Mouse (Mus musculus) E14TG2a.4 (cell line): ENCODE results near the gene Pdzrn4.

Source experiments
- H3K27me3 ChIP-seq: 2 replicates; pipeline ENCODE4 v1.6.1; 2014; ENCODE audit warnings: low read length, control low read depth; ENCODE audit not compliant: insufficient read depth
- H3K36me3 ChIP-seq: 2 replicates; pipeline ENCODE4 v1.6.1; 2014; ENCODE audit warnings: low read length, control low read depth; ENCODE audit not compliant: insufficient read depth
- H3K4me1 ChIP-seq: replicated peaks from 2 replicates; pipeline ENCODE4 v1.6.1; 2014; ENCODE audit warnings: low read depth, low read length, control low read depth
- H3K4me3 ChIP-seq: replicated peaks from 2 replicates; pipeline ENCODE4 v1.5.1; 2014; ENCODE audit warnings: mild to moderate bottlenecking, low read length
- H3K9me3 ChIP-seq: 2 replicates; pipeline ENCODE4 v1.6.1; 2014; ENCODE audit warnings: low read length, control low read depth
- CTCF ChIP-seq: conservative IDR thresholded peaks from 2 replicates; pipeline ENCODE4 v1.5.1; 2014; ENCODE audit warnings: low read length
- NANOG ChIP-seq: IDR thresholded peaks from 2 replicates; pipeline ENCODE4 v1.6.1; 2014; ENCODE audit warnings: borderline replicate concordance, low read length, mixed read lengths
- POU5F1 ChIP-seq: IDR thresholded peaks from 2 replicates; pipeline ENCODE4 v1.6.1; 2014; ENCODE audit warnings: low read length, borderline replicate concordance

The Pdzrn4 gene

GRCm38 (mm10) chr15:92449112-92449511, 52.4 kb downstream of the Pdzrn4 start:
- Histone ChIP-seq H3K4me3 (no peak overlapping the region), H3K36me3 (no peaks in the 10 kb centered on the region), H3K9me3 (no peaks in the 10 kb centered on the region), H3K4me1 (no peaks in the 10 kb centered on the region), H3K27me3 (no peaks in the 10 kb centered on the region)
- TF ChIP-seq POU5F1 (no peak), NANOG (no peak), CTCF (no peak)

GRCm38 (mm10) chr15:92452620-92453019, 55.9 kb downstream of the Pdzrn4 start:
- TF ChIP-seq CTCF: no peak
- no peak for TF ChIP-seq NANOG
- TF ChIP-seq POU5F1: no peak
- Histone ChIP-seq H3K4me1 (no peaks in the 10 kb centered on the region), H3K9me3 (no peaks in the 10 kb centered on the region), H3K36me3 (no peaks in the 10 kb centered on the region), H3K27me3 (no peaks in the 10 kb centered on the region), H3K4me3 (no peak overlapping the region)

GRCm38 (mm10) chr15:92482198-92482597, 85.5 kb downstream of the Pdzrn4 start:
- Histone ChIP-seq H3K36me3 (no peaks in the 10 kb centered on the region), H3K9me3 (peaks cover 13% of the 10 kb centered on the region), H3K4me3 (no peak overlapping the region), H3K27me3 (no peaks in the 10 kb centered on the region), H3K4me1 (no peaks in the 10 kb centered on the region)
- no peak for TF ChIP-seq NANOG
- TF ChIP-seq POU5F1: no peak
- TF ChIP-seq CTCF: no peak

- TF ChIP-seq POU5F1: no peak
- no peak for TF ChIP-seq CTCF
These were observed 94.7 kb downstream of the Pdzrn4 start for GRCm38 (mm10) chr15:92491376-92491775.

GRCm38 (mm10) chr15:92495465-92496174, 98.9 kb downstream of the Pdzrn4 start:
- Histone ChIP-seq H3K4me3 (no peak overlapping the region), H3K4me1 (0 out of 2 replicates have a peak, but pooled peaks cover 2% of the 10 kb centered on the region), H3K9me3 (no peaks in the 10 kb centered on the region; the same call in 1 of the 2 replicates), H3K36me3 (no peaks in the 10 kb centered on the region), H3K27me3 (no peaks in the 10 kb centered on the region)
- TF ChIP-seq POU5F1: no peak
- no peak for TF ChIP-seq NANOG
- no peak for TF ChIP-seq CTCF

More at GRCm38 (mm10) chr15:92491376-92491775, 94.7 kb downstream of the Pdzrn4 start:
- Histone ChIP-seq H3K9me3 (no peaks in the 10 kb centered on the region; the same call in 1 of the 2 replicates), H3K36me3 (no peaks in the 10 kb centered on the region), H3K4me3 (no peak overlapping the region), H3K4me1 (0 out of 2 replicates have a peak, but pooled peaks cover under 1% of the 10 kb centered on the region), H3K27me3 (no peaks in the 10 kb centered on the region)

GRCm38 (mm10) chr15:92500276-92500838, 103.7 kb downstream of the Pdzrn4 start:
- Histone ChIP-seq H3K9me3 (no peaks in the 10 kb centered on the region), H3K4me3 (no peak overlapping the region), H3K27me3 (no peaks in the 10 kb centered on the region), H3K36me3 (no peaks in the 10 kb centered on the region), H3K4me1 (0 out of 2 replicates have a peak, but pooled peaks cover 2% of the 10 kb centered on the region)
- no peak for TF ChIP-seq NANOG
- no peak for TF ChIP-seq POU5F1
- TF ChIP-seq CTCF: no peak

GRCm38 (mm10) chr15:92502797-92503196, 106.1 kb downstream of the Pdzrn4 start:
- no peaks in the 10 kb centered on the region for H3K9me3 ChIP-seq
- H3K27me3 ChIP-seq: no peaks in the 10 kb centered on the region
- no peak for TF ChIP-seq NANOG
- TF ChIP-seq CTCF: no peak
- no peak for TF ChIP-seq POU5F1
- no peaks in the 10 kb centered on the region for H3K36me3 ChIP-seq
- no peak overlapping the region for H3K4me3 ChIP-seq
- H3K4me1 ChIP-seq: no peaks in the 10 kb centered on the region

GRCm38 (mm10) chr15:92509372-92509771, 112.7 kb downstream of the Pdzrn4 start:
- Histone ChIP-seq H3K27me3 (no peaks in the 10 kb centered on the region), H3K4me1 (no peaks in the 10 kb centered on the region), H3K4me3 (no peak overlapping the region), H3K36me3 (no peaks in the 10 kb centered on the region), H3K9me3 (no peaks in the 10 kb centered on the region)
- TF ChIP-seq NANOG: no peak
- no peak for TF ChIP-seq CTCF
- no peak for TF ChIP-seq POU5F1

- Histone ChIP-seq H3K4me1 (no peaks in the 10 kb centered on the region), H3K27me3 (no peaks in the 10 kb centered on the region), H3K36me3 (no peaks in the 10 kb centered on the region), H3K4me3 (no peak overlapping the region), H3K9me3 (no peaks in the 10 kb centered on the region)
- TF ChIP-seq CTCF (no peak), NANOG (no peak), POU5F1 (no peak)
These were observed 119.0 kb downstream of the Pdzrn4 start for GRCm38 (mm10) chr15:92515651-92516050.
